Mouse (Mus musculus) left cerebral cortex, adult 8-10 months (tissue): ENCODE results near the gene Trex1. TPM values are rescaled to one million over a fixed set of nuclear protein-coding genes. Genes with fewer than 3 reads are reported as not detected.
A peak's percentile ranks its signal among the peaks of the same experiment; 100 is the strongest.

Source experiments
- DNase-seq, 2 experiments: peaks; one replicate each; pipeline ENCODE4 v3.0.0; 2022; ENCODE audit warnings: low spot score in 2 of 2
- total RNA-seq, 4 experiments: library from RNA; stranded (reverse); gene quantifications; 2 replicates each; pipeline ENCODE4 v1.2.4; 2022

The Trex1 gene
- total RNA-seq, 4 experiments from 2014 or later = 11.8 to 17.1 (median 14.0) TPM

- DNase-seq = no peak
Measured at GRCm38 (mm10) chr9:109016973-109017604, 42.4 kb downstream of the Trex1 start.

- DNase-seq = no peak
Measured at GRCm38 (mm10) chr9:109015397-109015796, 44.1 kb downstream of the Trex1 start.

GRCm38 (mm10) chr9:109010316-109010690 lies 49.2 kb downstream of the Trex1 start:
- no peak for DNase-seq

GRCm38 (mm10) chr9:109009636-109010315 lies 49.8 kb downstream of the Trex1 start:
- peak in 1 of 2 experiments; percentile 75 for DNase-seq

GRCm38 (mm10) chr9:109008994-109009635 lies 50.4 kb downstream of the Trex1 start:
- peak in 1 of 2 experiments; percentile 77 for DNase-seq

- DNase-seq = no peak
Measured at GRCm38 (mm10) chr9:109008081-109008480, 51.5 kb downstream of the Trex1 start.

Other genes with a start within 250 kb of the Trex1 start
- gene Celsr3, start 233.4 kb downstream of the Trex1 start, total RNA-seq = 10 to 100 TPM; 45.0 to 60.8 (median 50.5) TPM
- 10 to 100 TPM; 10.9 to 21.0 (median 16.6) TPM for gene Slc26a6, start 206.5 kb downstream of the Trex1 start, total RNA-seq
- gene Tmem89, start 145.1 kb downstream of the Trex1 start, total RNA-seq = under 1 TPM in 2 of 4 experiments, not detected in 2; 0.37 to 0.61 TPM
- 100 to 1,000 TPM; 355 to 385 (median 380) TPM for gene Uqcrc1, start 123.1 kb downstream of the Trex1 start, total RNA-seq
- gene Col7a1, start 106.1 kb downstream of the Trex1 start, total RNA-seq = 1 to 10 TPM; 1.5 to 2.7 (median 2.1) TPM
- gene Ucn2, start 73.7 kb downstream of the Trex1 start, total RNA-seq = under 1 TPM in 2 of 4 experiments, not detected in 2; 0.33 to 0.53 TPM
- 10 to 100 TPM; 15.0 to 17.6 (median 15.2) TPM for gene Pfkfb4, start 68.0 kb downstream of the Trex1 start, total RNA-seq
- 10 to 100 TPM; 81.8 to 96.8 (median 91.6) TPM for gene Shisa5, start 21.2 kb downstream of the Trex1 start, total RNA-seq
- gene Atrip, start 14.4 kb upstream of the Trex1 start, total RNA-seq = 10 to 100 TPM; 24.7 to 31.7 (median 27.3) TPM
- 1 to 10 TPM; 6.8 to 8.0 (median 7.7) TPM for gene Ccdc51, start 22.8 kb upstream of the Trex1 start, total RNA-seq
- 100 to 1,000 TPM; 291 to 329 (median 323) TPM for gene Tma7, start 22.9 kb upstream of the Trex1 start, total RNA-seq
- gene Plxnb1, start 35.7 kb upstream of the Trex1 start, total RNA-seq = 10 to 100 TPM; 65.5 to 74.0 (median 67.1) TPM
- not detected for gene Fbxw21, start 102.3 kb upstream of the Trex1 start, total RNA-seq
- gene Fbxw13, start 136.2 kb upstream of the Trex1 start, total RNA-seq = not detected
- not detected for gene Fbxw20, start 175.0 kb upstream of the Trex1 start, total RNA-seq
- not detected for gene Fbxw14, start 227.9 kb upstream of the Trex1 start, total RNA-seq